Mouse (Mus musculus): ENCODE measurements around the gene Cntln. TPM values are rescaled to one million over a fixed set of nuclear protein-coding genes. Genes with fewer than 3 reads are reported as not detected.

Cntln gene
- polyA plus RNA-seq, 1 experiment from 2014 or later, result 5.2 TPM

- Histone ChIP-seq H3K9ac (ENCODE audit: low read depth, low read length) (no peak overlapping the region), H3K27ac (ENCODE audit: low read length) (no peak overlapping the region), H3K36me3 (ENCODE audit: control insufficient read depth, insufficient read depth, low read length) (no peaks in the 10 kb centered on the region), H3K4me2 (ENCODE audit: low read depth, low read length) (no peak overlapping the region), H3K4me1 (ENCODE audit: control insufficient read depth, insufficient read depth, low read length) (no peaks in the 10 kb centered on the region), H3K9me3 (ENCODE audit: control insufficient read depth, low read length) (no peaks in the 10 kb centered on the region), H3K4me3 (ENCODE audit: low read length) (no peak overlapping the region), H3K27me3 (replicated peaks; ENCODE audit: control insufficient read depth, insufficient read depth, low read length) (no peaks in the 10 kb centered on the region)
- ATAC-seq, result no peak
- WGBS, result 84% methylated on average over 4 of the region's 4 CpGs
Measured at GRCm38 (mm10) chr4:85175466-85175865, 291.4 kb downstream of the Cntln start.

GRCm38 (mm10) chr4:85178394-85179051, 294.4 kb downstream of the Cntln start:
- WGBS, result 46% methylated on average over 9 of the region's 9 CpGs
- no peak overlapping the region for H3K4me2 ChIP-seq (ENCODE audit: low read depth, low read length)

More at GRCm38 (mm10) chr4:85178394-85179051, 294.4 kb downstream of the Cntln start:
- Histone ChIP-seq H3K9ac (ENCODE audit: low read depth, low read length) (no peak overlapping the region), H3K4me1 (ENCODE audit: control insufficient read depth, insufficient read depth, low read length) (no peaks in the 10 kb centered on the region), H3K36me3 (ENCODE audit: control insufficient read depth, insufficient read depth, low read length) (no peaks in the 10 kb centered on the region), H3K27me3 (replicated peaks; ENCODE audit: control insufficient read depth, insufficient read depth, low read length) (no peaks in the 10 kb centered on the region), H3K9me3 (ENCODE audit: control insufficient read depth, low read length) (no peaks in the 10 kb centered on the region), H3K4me3 (ENCODE audit: low read length) (no peak overlapping the region), H3K27ac (ENCODE audit: low read length) (no peak overlapping the region)
- ATAC-seq, result no peak

Other genes with a start within 250 kb of the Cntln start
- 8.9 and 10.4 TPM in 2 replicates for gene Bnc2, start 209.0 kb upstream of the Cntln start, polyA plus RNA-seq (2015; fragmentation: Nextera tagmentation; extraction: Ambion mirVana)

All from intestine, embryonic 16.5 days (tissue).